Mouse (Mus musculus) liver, adult 2 months (tissue): ENCODE data around the gene Gchfr.

ENCODE experiments used
- CTCF ChIP-seq: fragments of 200-500 bp; IDR thresholded peaks from 2 replicates; pipeline ENCODE4 v1.5.1; 2011; ENCODE audit warnings: low read depth, low read length, control low read depth
- POLR2A ChIP-seq: fragments of 200-500 bp; IDR thresholded peaks from 2 replicates; pipeline ENCODE4 v1.6.1; 2011; ENCODE audit warnings: low read length, control low read depth; ENCODE audit not compliant: insufficient read depth; ENCODE audit errors: extremely low read depth

- TF ChIP-seq CTCF (no peak), POLR2A (no peak)
Observed at GRCm38 (mm10) chr2:119177384-119177939, 9.9 kb downstream of the Gchfr start.
